Comparison of ENCODE assay signal across 9 mouse cellular contexts in genomic region chr12:5374196-5374683, GRCm38 (mm10). TPM values are rescaled to one million over a fixed set of nuclear protein-coding genes. Genes with fewer than 3 reads are reported as not detected.
DNase-seq lines count a peak whose midpoint lies in the region; ATAC-seq lines count a peak whose summit lies in the region.
"Had no signal": no experiment of that assay in that cellular context is flagged by ENCODE, and none has a peak within 500 bp of the region (broad histone marks: within the 10 kb centered on the region; RNA-seq: fewer than 3 reads in every experiment).

No protein-coding gene starts in this region.

- no peaks in the 10 kb centered on the region for H3K36me3 ChIP-seq in heart, embryonic 13.5 days
- H3K36me3 ChIP-seq in limb, embryonic 13.5 days = 0 out of 2 replicates have a peak, but pooled peaks cover 3% of the 10 kb centered on the region
- H3K36me3 ChIP-seq in neural tube, embryonic 14.5 days (ENCODE audit: control insufficient read depth, insufficient read depth, low read length) = no peaks in the 10 kb centered on the region

- peak overlapping the region; percentile 81 for H3K9ac ChIP-seq in heart, embryonic 13.5 days
- H3K9ac ChIP-seq in limb, embryonic 13.5 days = peak overlapping the region; percentile 87
- peak overlapping the region; percentile 90 for H3K9ac ChIP-seq in neural tube, embryonic 14.5 days (replicated peaks; ENCODE audit: low read depth, low read length)

- H3K27ac ChIP-seq in heart, embryonic 13.5 days (replicated peaks) = no peak overlapping the region
- H3K27ac ChIP-seq in limb, embryonic 13.5 days = peak overlapping the region; percentile 81; the same call in 1 of the 2 replicates
- peak overlapping the region; percentile 93 for H3K27ac ChIP-seq in neural tube, embryonic 14.5 days (ENCODE audit: low read depth, low read length)

- ATAC-seq in heart, embryonic 13.5 days (ENCODE audit: extremely low read depth, insufficient number of reproducible peaks, low FRiP score, low TSS enrichment) = no peak
- 0 out of 2 replicates have a peak, but pooled peaks have one; percentile 9 for ATAC-seq in limb, embryonic 13.5 days (ENCODE audit: low FRiP score, low read depth)
- ATAC-seq in neural tube, embryonic 14.5 days (ENCODE audit: low read depth) = peak; percentile 3; the same call in 1 of the 2 replicates

- peak overlapping the region; percentile 100 for H3K4me2 ChIP-seq in heart, embryonic 13.5 days
- peak overlapping the region; percentile 99 for H3K4me2 ChIP-seq in limb, embryonic 13.5 days (replicated peaks)
- H3K4me2 ChIP-seq in neural tube, embryonic 14.5 days (ENCODE audit: low read depth, low read length) = peak overlapping the region; percentile 79

- H3K4me1 ChIP-seq in heart, embryonic 13.5 days = peaks cover 20% of the 10 kb centered on the region
- H3K4me1 ChIP-seq in limb, embryonic 13.5 days = peaks cover 20% of the 10 kb centered on the region
- peaks cover 11% of the 10 kb centered on the region; the same call in 1 of the 2 replicates for H3K4me1 ChIP-seq in neural tube, embryonic 14.5 days (ENCODE audit: control insufficient read depth, insufficient read depth, low read length)

- H3K9me3 ChIP-seq in heart, embryonic 13.5 days = no peaks in the 10 kb centered on the region
- H3K9me3 ChIP-seq in limb, embryonic 13.5 days = no peaks in the 10 kb centered on the region
- no peaks in the 10 kb centered on the region for H3K9me3 ChIP-seq in neural tube, embryonic 14.5 days (ENCODE audit: control insufficient read depth, low read length)

- peak; percentile 37 to 44 for DNase-seq in adrenal gland, adult 18-20 months (ENCODE audit: low spot score in 2 of 2)
- DNase-seq in adrenal gland, postnatal 4 days (ENCODE audit: low spot score in 2 of 2) = no peak
- peak; percentile 34 for DNase-seq in urinary bladder, adult 2 months (ENCODE audit: low spot score)
- DNase-seq in urinary bladder, postnatal 10 days (ENCODE audit: low spot score) = no peak
- no peak for DNase-seq in layer of hippocampus, adult 11-12 months (ENCODE audit: low spot score)

- H3K4me3 ChIP-seq in heart, embryonic 13.5 days = peak overlapping the region; percentile 78
- peak overlapping the region; percentile 88 for H3K4me3 ChIP-seq in limb, embryonic 13.5 days
- peak overlapping the region; percentile 90 for H3K4me3 ChIP-seq in neural tube, embryonic 14.5 days (ENCODE audit: low read depth, low read length)
- H3K4me3 ChIP-seq: myocyte had no signal

- whole genome bisulfite sequencing in heart, embryonic 13.5 days = under 1% methylated on average over 31 of the region's 31 CpGs
- WGBS in limb, embryonic 13.5 days = under 1% methylated on average over 31 of the region's 31 CpGs
- WGBS in neural tube, embryonic 14.5 days = under 1% methylated on average over 31 of the region's 31 CpGs

- peaks cover 75% of the 10 kb centered on the region for H3K27me3 ChIP-seq in heart, embryonic 13.5 days (replicated peaks)
- H3K27me3 ChIP-seq in limb, embryonic 13.5 days = 0 out of 2 replicates have a peak, but pooled peaks cover 5% of the 10 kb centered on the region
- H3K27me3 ChIP-seq in neural tube, embryonic 14.5 days (ENCODE audit: control insufficient read depth, insufficient read depth, low read length) = no peaks in the 10 kb centered on the region

RNA-seq across cellular contexts. Expression of gene Klhl29, which starts 1.2 kb away (rescaled TPM):
- 10 to 100 TPM in 1 of 2 experiments, 1 to 10 TPM in 1; 9.2 to 20.5 TPM for total RNA-seq in adrenal gland, adult 18-20 months (2021)
- 10 to 100 TPM; 18.3 to 18.6 TPM for total RNA-seq in adrenal gland, postnatal 4 days (2021)
- 7.8 and 8.7 TPM in 2 replicates for polyA plus RNA-seq in urinary bladder, adult 2 months (2012; rRNA removed)
- polyA plus RNA-seq in heart, embryonic 13.5 days (2015; fragmentation: Nextera tagmentation; extraction: Ambion mirVana) = 0.29 TPM in 2 replicates
- polyA plus RNA-seq in limb, embryonic 13.5 days (2015; fragmentation: Nextera tagmentation; extraction: Ambion mirVana) = 2.2 and 2.3 TPM in 2 replicates
- polyA plus RNA-seq in neural tube, embryonic 14.5 days (2014; fragmentation: Nextera tagmentation; extraction: Ambion mirVana) = 4.9 and 6.1 TPM in 2 replicates

Comparison
In these comparisons a context has a peak if more than half of its experiments do, and no peak if none do; other contexts are left out.
1. DNase-seq: peak in adrenal gland, adult 18-20 months (2 of 2) and urinary bladder, adult 2 months (single experiment); none in adrenal gland, postnatal 4 days (0 of 2), urinary bladder, postnatal 10 days (single experiment) and layer of hippocampus, adult 11-12 months (single experiment).
2. Peak in every context shown above with its lines, with median percentiles within 50 percentile points of each other: H3K4me2 ChIP-seq, H3K4me3 ChIP-seq and H3K9ac ChIP-seq.